Mouse (Mus musculus) cortical plate, adult 2 months (tissue): ENCODE data around the gene Casq2.

ENCODE experiments used
- CTCF ChIP-seq: fragments of 200-500 bp; IDR thresholded peaks from 2 replicates; pipeline ENCODE4 v1.5.1; 2011; ENCODE audit warnings: mild to moderate bottlenecking, control low read depth, low read length; ENCODE audit not compliant: insufficient read depth; ENCODE audit errors: extremely low read depth
- POLR2A ChIP-seq: fragments of 200-500 bp; IDR thresholded peaks from 2 replicates; pipeline ENCODE4 v1.6.1; 2011; ENCODE audit warnings: mild to moderate bottlenecking, low read length, control low read depth; ENCODE audit not compliant: insufficient read depth; ENCODE audit errors: extremely low read depth

- no peak for TF ChIP-seq POLR2A
- no peak for TF ChIP-seq CTCF
Observed at GRCm38 (mm10) chr3:102149941-102150340, 63.7 kb downstream of the Casq2 start.
